Mouse (Mus musculus): ENCODE results near the gene St6galnac3. TPM values are rescaled to one million over a fixed set of nuclear protein-coding genes. Genes with fewer than 3 reads are reported as not detected.
A peak's percentile ranks its signal among the peaks of the same experiment; 100 is the strongest.

The St6galnac3 gene
- total RNA-seq, 2 experiments from 2014 or later: 1.3 to 2.6 TPM

- intact Hi-C loops (cut with DNase I): no loop called here
- no peak for DNase-seq
- Histone ChIP-seq H3K4me3 (no peak overlapping the region), H3K27ac (no peak overlapping the region)
- TF ChIP-seq CTCF (IDR thresholded peaks at IDR 0.05): no peak
Measured at GRCm38 (mm10) chr3:153652850-153653249, 72.1 kb downstream of the St6galnac3 start.

- no peak for TF ChIP-seq CTCF (IDR thresholded peaks at IDR 0.05)
- no peak for DNase-seq
- intact Hi-C loops (cut with DNase I): no loop called here
- Histone ChIP-seq H3K4me3 (no peak overlapping the region), H3K27ac (no peak overlapping the region)
Measured at GRCm38 (mm10) chr3:153648713-153649112, 76.3 kb downstream of the St6galnac3 start.

GRCm38 (mm10) chr3:153645803-153646202 is 79.2 kb downstream of the St6galnac3 start:
- no peak for DNase-seq
- intact Hi-C loops (cut with DNase I): no loop called here
- TF ChIP-seq CTCF (IDR thresholded peaks at IDR 0.05): no peak
- Histone ChIP-seq H3K27ac (no peak overlapping the region), H3K4me3 (no peak overlapping the region)

- intact Hi-C loops (cut with DNase I): no loop called here
- DNase-seq: no peak
- no peak for TF ChIP-seq CTCF (IDR thresholded peaks at IDR 0.05)
- no peak overlapping the region for H3K27ac ChIP-seq
- H3K4me3 ChIP-seq: no peak overlapping the region
Measured at GRCm38 (mm10) chr3:153643822-153644519, 81.0 kb downstream of the St6galnac3 start.

GRCm38 (mm10) chr3:153642826-153643225 is 82.1 kb downstream of the St6galnac3 start:
- no peak for TF ChIP-seq CTCF (IDR thresholded peaks at IDR 0.05)
- intact Hi-C loops (cut with DNase I): no loop called here
- Histone ChIP-seq H3K27ac (no peak overlapping the region), H3K4me3 (no peak overlapping the region)
- DNase-seq: no peak

- intact Hi-C loops (cut with DNase I): no loop called here
Measured at GRCm38 (mm10) chr3:153641805-153642204, 83.2 kb downstream of the St6galnac3 start.

GRCm38 (mm10) chr3:153637336-153637735 is 87.6 kb downstream of the St6galnac3 start:
- DNase-seq: no peak
- Histone ChIP-seq H3K27ac (no peak overlapping the region), H3K4me3 (no peak overlapping the region)
- intact Hi-C loops (cut with DNase I): no loop called here
- TF ChIP-seq CTCF (IDR thresholded peaks at IDR 0.05): no peak

More at GRCm38 (mm10) chr3:153641805-153642204, 83.2 kb downstream of the St6galnac3 start:
- no peak for TF ChIP-seq CTCF (IDR thresholded peaks at IDR 0.05)
- H3K27ac ChIP-seq: no peak overlapping the region
- no peak overlapping the region for H3K4me3 ChIP-seq
- no peak for DNase-seq

GRCm38 (mm10) chr3:153636804-153637153 is 88.2 kb downstream of the St6galnac3 start:
- Histone ChIP-seq H3K4me3 (no peak overlapping the region), H3K27ac (no peak overlapping the region)
- intact Hi-C loops (cut with DNase I): no loop called here
- no peak for TF ChIP-seq CTCF (IDR thresholded peaks at IDR 0.05)
- DNase-seq: no peak

- H3K27ac ChIP-seq: no peak overlapping the region
- no peak for TF ChIP-seq CTCF (IDR thresholded peaks at IDR 0.05)
- no peak for DNase-seq
- intact Hi-C loops (cut with DNase I): no loop called here
- H3K4me3 ChIP-seq: no peak overlapping the region
Measured at GRCm38 (mm10) chr3:153636094-153636803, 88.7 kb downstream of the St6galnac3 start.

- no peak for TF ChIP-seq CTCF (IDR thresholded peaks at IDR 0.05)
- DNase-seq: no peak
- H3K27ac ChIP-seq: no peak overlapping the region
- H3K4me3 ChIP-seq: peak overlapping the region; percentile 19; the same call in 1 of the 2 replicates
- intact Hi-C loops (cut with DNase I): no loop called here
Measured at GRCm38 (mm10) chr3:153631988-153632672, 92.8 kb downstream of the St6galnac3 start.

GRCm38 (mm10) chr3:153626237-153626636 is 98.7 kb downstream of the St6galnac3 start:
- H3K4me3 ChIP-seq: no peak overlapping the region
- no peak for TF ChIP-seq CTCF (IDR thresholded peaks at IDR 0.05)
- DNase-seq: no peak
- H3K27ac ChIP-seq: no peak overlapping the region
- intact Hi-C loops (cut with DNase I): no loop called here

GRCm38 (mm10) chr3:153618976-153619375 is 106.0 kb downstream of the St6galnac3 start:
- TF ChIP-seq CTCF (IDR thresholded peaks at IDR 0.05): no peak
- H3K27ac ChIP-seq: no peak overlapping the region
- no peak for DNase-seq
- H3K4me3 ChIP-seq: no peak overlapping the region
- intact Hi-C loops (cut with DNase I): no loop called here

GRCm38 (mm10) chr3:153616849-153617248 is 108.1 kb downstream of the St6galnac3 start:
- no peak for DNase-seq
- H3K4me3 ChIP-seq: no peak overlapping the region
- no peak overlapping the region for H3K27ac ChIP-seq
- intact Hi-C loops (cut with DNase I): no loop called here
- TF ChIP-seq CTCF (IDR thresholded peaks at IDR 0.05): no peak

Data from gastrocnemius, adult 2 months (tissue).